Mouse (Mus musculus): ENCODE measurements around the gene Nmnat1. TPM values are rescaled to one million over a fixed set of nuclear protein-coding genes. Genes with fewer than 3 reads are reported as not detected.
"Not testable (repeated sequence)": the region's sequence is repeated elsewhere in the genome, so short reads cannot be mapped to it uniquely, and the experiment has no call there.

Nmnat1 gene
- polyA plus RNA-seq, 1 experiment from 2014 or later, result 11.1 TPM

DNA sequence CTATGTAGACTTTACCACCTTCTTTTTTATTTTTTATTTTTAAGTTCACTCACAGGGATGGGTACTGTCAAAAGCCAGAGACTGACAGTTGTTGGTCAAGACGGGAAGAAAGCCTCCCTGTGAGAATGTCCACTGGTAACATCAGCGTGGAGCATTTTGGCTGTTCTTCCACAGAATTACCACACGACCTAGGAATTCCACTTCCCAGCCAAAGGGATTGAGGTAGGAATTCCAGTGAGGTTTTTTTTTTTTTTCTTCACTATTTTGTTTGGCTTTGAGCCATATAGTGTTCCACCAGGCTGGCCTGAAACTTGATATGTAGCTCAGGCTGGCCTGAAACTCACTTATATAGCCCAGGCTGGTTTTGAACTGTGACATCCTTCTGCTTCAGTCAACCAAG lies 42.6 kb downstream of the Nmnat1 start:
- peaks cover 25% of the 10 kb centered on the region for H3K4me1 ChIP-seq
- no peaks in the 10 kb centered on the region for H3K27me3 ChIP-seq (replicated peaks)
- H3K27ac ChIP-seq (replicated peaks), result peak overlapping the region; percentile 57
- no peaks in the 10 kb centered on the region for H3K36me3 ChIP-seq
- no peak overlapping the region for H3K4me3 ChIP-seq
- no peak overlapping the region for H3K4me2 ChIP-seq
- H3K9me3 ChIP-seq, result no peaks in the 10 kb centered on the region
- H3K9ac ChIP-seq, result 0 out of 2 replicates have a peak overlapping the region, but pooled peaks have one; percentile 7
- ATAC-seq (ENCODE audit: extremely low read depth, insufficient number of reproducible peaks, low FRiP score, low TSS enrichment), result no peak
- 28% methylated on average over 3 of the region's 3 CpGs for WGBS

DNA sequence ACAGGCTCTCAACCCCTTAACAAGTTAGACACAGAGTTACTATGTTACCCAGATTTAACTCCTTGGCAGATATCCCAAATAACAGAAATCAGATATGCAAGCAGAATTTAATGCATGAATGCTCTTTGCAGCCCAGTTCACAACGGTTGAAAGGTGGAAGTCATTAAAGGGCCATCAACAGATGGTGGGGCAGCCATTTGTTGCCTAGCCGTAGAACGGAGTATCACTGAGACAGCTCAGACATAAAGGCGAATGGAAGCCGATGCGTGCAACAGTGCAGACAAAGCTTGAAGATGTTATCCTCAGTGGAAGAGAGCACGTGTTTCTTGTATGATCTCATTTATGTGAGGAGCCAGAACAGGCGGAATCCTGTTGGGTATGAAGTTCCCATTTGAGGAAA lies 44.4 kb downstream of the Nmnat1 start:
- no peak for ATAC-seq (ENCODE audit: extremely low read depth, insufficient number of reproducible peaks, low FRiP score, low TSS enrichment)
- H3K36me3 ChIP-seq, result no peaks in the 10 kb centered on the region
- no peak overlapping the region for H3K27ac ChIP-seq (replicated peaks)
- H3K4me2 ChIP-seq, result no peak overlapping the region
- H3K9ac ChIP-seq, result no peak overlapping the region
- H3K4me3 ChIP-seq, result no peak overlapping the region
- peaks cover 16% of the 10 kb centered on the region for H3K4me1 ChIP-seq
- H3K9me3 ChIP-seq, result no peaks in the 10 kb centered on the region
- H3K27me3 ChIP-seq (replicated peaks), result no peaks in the 10 kb centered on the region
- WGBS, result 70% methylated on average over 8 of the region's 8 CpGs

- not testable (repeated sequence) for H3K27me3 ChIP-seq (replicated peaks); H3K4me1 ChIP-seq; H3K27ac ChIP-seq (replicated peaks); H3K9ac ChIP-seq; H3K4me3 ChIP-seq; H3K9me3 ChIP-seq; H3K36me3 ChIP-seq; ATAC-seq (ENCODE audit: extremely low read depth, insufficient number of reproducible peaks, low FRiP score, low TSS enrichment); H3K4me2 ChIP-seq
- 73% methylated on average over 1 of the region's 1 CpGs for WGBS
Observed at GRCm38 (mm10) chr4:149431887-149432286, 53.1 kb downstream of the Nmnat1 start.

DNA sequence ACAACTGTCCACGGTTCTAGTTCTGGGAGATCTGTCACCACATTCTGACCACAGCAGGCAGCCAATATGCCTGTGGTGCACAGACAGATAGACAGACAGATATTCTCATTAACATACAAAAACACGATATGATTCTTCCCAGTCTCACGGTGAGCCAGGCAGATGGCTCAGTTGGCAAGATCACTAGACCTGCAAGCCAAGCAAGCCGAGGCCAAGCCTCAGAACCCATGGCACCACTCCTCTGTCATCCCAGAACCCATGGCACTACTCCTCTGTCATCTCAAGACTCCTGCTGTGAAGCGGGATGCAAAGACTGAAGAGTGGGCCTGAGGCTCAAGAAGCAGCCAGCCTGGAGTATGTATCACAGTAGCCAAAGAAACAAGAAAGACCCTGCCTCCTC lies 55.4 kb downstream of the Nmnat1 start:
- ATAC-seq (ENCODE audit: extremely low read depth, insufficient number of reproducible peaks, low FRiP score, low TSS enrichment), result no peak
- Histone ChIP-seq H3K4me3 (no peak overlapping the region), H3K4me2 (no peak overlapping the region), H3K4me1 (peaks cover 7% of the 10 kb centered on the region; the same call in 1 of the 2 replicates), H3K9me3 (no peaks in the 10 kb centered on the region), H3K36me3 (no peaks in the 10 kb centered on the region), H3K27me3 (replicated peaks) (no peaks in the 10 kb centered on the region), H3K27ac (replicated peaks) (no peak overlapping the region), H3K9ac (no peak overlapping the region)
- WGBS, result 75% methylated on average over 5 of the region's 5 CpGs

GRCm38 (mm10) chr4:149426325-149427199 lies 58.4 kb downstream of the Nmnat1 start, which contains the start of gene Ube4b:
Gene Ube4b (minus strand): TSS chr4:149426749.
- H3K27ac ChIP-seq (replicated peaks), result peak within 1 kb of the TSS; percentile 99
- H3K4me3 ChIP-seq, result peak within 1 kb of the TSS; percentile 94
- H3K36me3 ChIP-seq, result peaks cover 3% of the 10 kb centered on the region; the same call in 1 of the 2 replicates
- peaks cover 27% of the 10 kb centered on the region for H3K4me1 ChIP-seq
- H3K4me2 ChIP-seq, result peak within 1 kb of the TSS; percentile 91
- under 1% methylated on average over 44 of the region's 50 CpGs for WGBS
- H3K27me3 ChIP-seq (replicated peaks), result no peaks in the 10 kb centered on the region
- no peaks in the 10 kb centered on the region for H3K9me3 ChIP-seq
- H3K9ac ChIP-seq, result peak within 1 kb of the TSS; percentile 98
- peak; percentile 92 for ATAC-seq (ENCODE audit: extremely low read depth, insufficient number of reproducible peaks, low FRiP score, low TSS enrichment)

DNA sequence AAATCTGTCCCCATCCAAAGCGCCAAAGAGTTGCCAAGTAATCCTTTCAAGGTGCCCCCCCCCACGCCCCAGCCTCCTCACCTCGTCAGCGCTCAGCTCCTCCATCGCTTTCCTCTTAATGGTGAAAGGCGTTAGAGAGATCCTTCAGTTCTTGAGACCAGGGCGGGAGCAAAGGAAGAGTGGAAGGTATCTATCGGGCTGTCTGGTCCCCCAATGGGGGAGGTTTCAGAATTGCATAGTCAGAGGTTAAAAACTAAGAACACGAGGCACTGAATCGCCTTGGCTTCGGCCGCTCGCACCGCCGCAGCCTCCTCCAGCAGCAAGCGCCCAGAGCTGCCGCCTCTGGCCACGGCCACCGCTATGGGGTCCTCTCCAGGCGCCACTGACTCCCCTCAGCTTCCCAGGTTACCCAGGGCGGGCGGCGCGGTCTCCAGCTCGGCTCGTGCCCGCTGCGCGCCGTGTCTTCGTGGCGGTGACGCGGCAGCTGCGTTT lies 59.2 kb downstream of the Nmnat1 start:
- H3K4me2 ChIP-seq, result peak overlapping the region; percentile 91
- peaks cover 34% of the 10 kb centered on the region for H3K4me1 ChIP-seq
- under 1% methylated on average over 35 of the region's 35 CpGs for WGBS
- peak overlapping the region; percentile 98 for H3K9ac ChIP-seq
- no peaks in the 10 kb centered on the region for H3K27me3 ChIP-seq (replicated peaks)
- H3K36me3 ChIP-seq, result peaks cover 4% of the 10 kb centered on the region; the same call in 1 of the 2 replicates
- peak overlapping the region; percentile 99 for H3K27ac ChIP-seq (replicated peaks)
- peak overlapping the region; percentile 94 for H3K4me3 ChIP-seq
- ATAC-seq (ENCODE audit: extremely low read depth, insufficient number of reproducible peaks, low FRiP score, low TSS enrichment), result peak; percentile 64
- no peaks in the 10 kb centered on the region for H3K9me3 ChIP-seq

- Histone ChIP-seq H3K36me3 (peaks cover 4% of the 10 kb centered on the region; the same call in 1 of the 2 replicates), H3K4me2 (peak overlapping the region; percentile 91), H3K9me3 (no peaks in the 10 kb centered on the region), H3K27ac (replicated peaks) (peak overlapping the region; percentile 99), H3K9ac (peak overlapping the region; percentile 98), H3K4me3 (peak overlapping the region; percentile 94), H3K4me1 (peaks cover 43% of the 10 kb centered on the region), H3K27me3 (replicated peaks) (no peaks in the 10 kb centered on the region)
- 2% methylated on average over 9 of the region's 9 CpGs for WGBS
- ATAC-seq (ENCODE audit: extremely low read depth, insufficient number of reproducible peaks, low FRiP score, low TSS enrichment), result no peak
Observed at GRCm38 (mm10) chr4:149424755-149425154, 60.2 kb downstream of the Nmnat1 start.

DNA sequence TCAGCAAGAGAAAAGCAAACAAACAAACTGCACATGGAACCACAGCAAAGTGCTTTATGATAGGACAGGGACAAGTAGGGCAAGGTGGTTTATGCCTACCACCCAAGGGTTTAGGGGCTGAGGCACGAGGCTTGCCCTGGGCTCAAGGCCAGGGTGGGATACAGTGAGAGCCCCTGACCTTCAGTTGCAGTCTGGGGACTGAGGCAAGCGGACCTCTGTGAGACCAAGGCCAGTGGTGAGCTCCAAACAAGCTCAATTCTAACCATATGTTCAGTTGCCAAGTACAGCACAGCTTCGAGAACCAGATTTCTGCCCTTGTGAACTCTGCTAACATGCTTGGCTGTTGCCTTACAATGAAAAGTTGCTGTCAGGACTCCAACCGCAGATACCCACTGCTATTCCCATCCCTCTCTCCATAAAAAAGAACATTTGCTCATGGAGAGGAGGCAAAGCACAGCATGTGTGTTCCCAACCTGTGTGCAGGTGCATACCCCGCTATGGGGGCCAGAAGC lies 67.1 kb downstream of the Nmnat1 start:
- Histone ChIP-seq H3K4me2 (no peak overlapping the region), H3K4me3 (no peak overlapping the region), H3K27ac (replicated peaks) (peak overlapping the region; percentile 9; the same call in 1 of the 2 replicates), H3K9me3 (no peaks in the 10 kb centered on the region), H3K9ac (no peak overlapping the region; the same call in 1 of the 2 replicates), H3K36me3 (peaks cover 13% of the 10 kb centered on the region), H3K27me3 (replicated peaks) (no peaks in the 10 kb centered on the region), H3K4me1 (peaks cover 79% of the 10 kb centered on the region)
- ATAC-seq (ENCODE audit: extremely low read depth, insufficient number of reproducible peaks, low FRiP score, low TSS enrichment), result no peak
- WGBS, result 76% methylated on average over 5 of the region's 5 CpGs

Other genes starting within 250 kb of the Nmnat1 start
- gene Kif1b, start 177.5 kb downstream of the Nmnat1 start, polyA plus RNA-seq (2015; fragmentation: Nextera tagmentation; extraction: Ambion mirVana), result 37.8 and 39.9 TPM in 2 replicates
- gene Ube4b, start 58.5 kb downstream of the Nmnat1 start, polyA plus RNA-seq (2015; fragmentation: Nextera tagmentation; extraction: Ambion mirVana), result 29.9 and 32.3 TPM in 2 replicates
- gene Rbp7, start 30.2 kb downstream of the Nmnat1 start, polyA plus RNA-seq (2015; fragmentation: Nextera tagmentation; extraction: Ambion mirVana), result 3.6 and 3.9 TPM in 2 replicates
- gene Tmem274, start 7.8 kb downstream of the Nmnat1 start, polyA plus RNA-seq (2015; fragmentation: Nextera tagmentation; extraction: Ambion mirVana), result 0.51 TPM in 1 of 2 replicates, not detected in the other
- gene Lzic, start within 50 bp of the Nmnat1 start, polyA plus RNA-seq (2015; fragmentation: Nextera tagmentation; extraction: Ambion mirVana), result 28.5 and 34.6 TPM in 2 replicates
- gene Ctnnbip1, start 33.0 kb upstream of the Nmnat1 start, polyA plus RNA-seq (2015; fragmentation: Nextera tagmentation; extraction: Ambion mirVana), result 33.4 and 36.2 TPM in 2 replicates
- gene Clstn1, start 101.3 kb upstream of the Nmnat1 start, polyA plus RNA-seq (2015; fragmentation: Nextera tagmentation; extraction: Ambion mirVana), result 9.2 and 13.6 TPM in 2 replicates
- 3.0 and 3.1 TPM in 2 replicates for gene Pik3cd, start 217.4 kb upstream of the Nmnat1 start, polyA plus RNA-seq (2015; fragmentation: Nextera tagmentation; extraction: Ambion mirVana)